Mouse (Mus musculus): ENCODE measurements around the gene Olfr948. TPM values are rescaled to one million over a fixed set of nuclear protein-coding genes. Genes with fewer than 3 reads are reported as not detected.

Olfr948 gene
- polyA plus RNA-seq (2015; fragmentation: Nextera tagmentation; extraction: Ambion mirVana) = not detected in 2 replicates

DNA sequence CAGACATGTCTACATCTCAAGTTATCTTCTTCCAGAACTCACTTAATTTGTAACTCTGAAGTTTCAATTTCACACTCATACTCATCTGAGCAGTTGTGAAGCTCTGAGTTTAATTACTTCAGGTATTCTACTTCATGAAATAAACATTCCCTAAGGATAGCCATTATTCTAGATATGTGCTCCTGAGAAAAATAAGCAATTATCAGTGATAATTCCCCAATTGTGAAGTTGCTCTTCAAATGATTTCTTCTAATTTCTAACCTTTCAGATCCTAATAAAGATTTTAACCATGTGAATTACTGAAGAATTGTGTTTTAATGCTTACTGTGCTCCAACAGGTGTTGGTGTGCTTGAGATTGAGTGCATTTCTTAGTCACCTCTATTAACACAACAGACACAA is at the start of gene Olfr948:
TSS of gene Olfr948 (minus strand) at position 101 of the 400 bp plus-strand sequence.
- H3K9me3 ChIP-seq (ENCODE audit: control insufficient read depth, low read length) = no peaks in the 10 kb centered on the region
- no peak within 1 kb of the TSS for H3K4me2 ChIP-seq (ENCODE audit: low read length)
- no peak within 1 kb of the TSS for H3K27ac ChIP-seq (ENCODE audit: low read depth, low read length)
- no peaks in the 10 kb centered on the region for H3K36me3 ChIP-seq (ENCODE audit: control insufficient read depth, insufficient read depth, low read length)
- no peaks in the 10 kb centered on the region for H3K27me3 ChIP-seq (replicated peaks; ENCODE audit: control insufficient read depth, insufficient read depth, low read length)
- no peaks in the 10 kb centered on the region for H3K4me1 ChIP-seq (ENCODE audit: control insufficient read depth, insufficient read depth, low read depth, low read length)
- H3K4me3 ChIP-seq (ENCODE audit: low read length) = no peak within 1 kb of the TSS
- no peak for ATAC-seq
- H3K9ac ChIP-seq (ENCODE audit: low read depth, low read length) = no peak within 1 kb of the TSS

DNA sequence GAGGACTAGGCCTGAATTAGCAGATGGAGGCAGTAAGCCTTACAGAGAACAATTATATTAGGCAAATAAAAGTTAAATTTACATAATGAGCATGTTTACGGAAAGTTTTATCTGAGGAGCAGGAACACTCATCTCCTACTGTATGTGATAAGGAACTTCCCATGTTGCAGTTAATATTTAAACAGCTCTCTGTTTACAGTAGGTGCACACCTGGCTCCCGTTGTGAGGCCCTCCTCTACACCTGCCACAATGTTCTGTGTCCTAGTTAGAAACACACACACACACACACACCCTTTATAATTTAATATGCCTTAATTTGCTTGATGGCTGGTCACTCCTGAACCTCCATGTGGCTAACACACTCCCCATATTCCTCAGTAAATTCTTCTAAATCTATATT is 38.7 kb downstream of the Olfr948 start:
- Histone ChIP-seq H3K4me1 (ENCODE audit: control insufficient read depth, insufficient read depth, low read depth, low read length) (no peaks in the 10 kb centered on the region), H3K9ac (ENCODE audit: low read depth, low read length) (no peak overlapping the region), H3K27ac (ENCODE audit: low read depth, low read length) (no peak overlapping the region), H3K4me3 (ENCODE audit: low read length) (no peak overlapping the region), H3K4me2 (ENCODE audit: low read length) (no peak overlapping the region), H3K27me3 (replicated peaks; ENCODE audit: control insufficient read depth, insufficient read depth, low read length) (no peaks in the 10 kb centered on the region), H3K36me3 (ENCODE audit: control insufficient read depth, insufficient read depth, low read length) (no peaks in the 10 kb centered on the region), H3K9me3 (ENCODE audit: control insufficient read depth, low read length) (no peaks in the 10 kb centered on the region)
- no peak for ATAC-seq
- 83% methylated on average over 2 of the region's 2 CpGs for WGBS

DNA sequence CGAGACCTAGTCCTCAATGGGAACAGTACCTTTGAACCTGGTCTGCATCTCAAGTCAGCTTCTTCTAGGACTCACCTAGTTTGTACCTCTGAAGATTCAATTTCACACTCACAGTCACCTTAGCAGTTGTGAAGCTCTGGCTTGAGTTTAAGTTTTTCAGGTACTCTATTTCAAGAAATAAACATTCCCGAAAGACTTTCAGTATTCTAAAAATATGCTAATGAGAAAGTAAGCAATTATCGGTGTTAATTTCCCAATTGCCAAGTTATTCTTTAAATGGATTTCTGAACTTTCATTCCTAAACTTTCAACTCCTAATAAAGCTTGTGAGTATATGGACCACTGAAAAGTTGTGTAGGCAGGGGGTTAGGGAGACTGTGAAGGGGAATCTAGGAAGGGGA is 49.1 kb downstream of the Olfr948 start, which contains the start of gene Olfr945:
TSS of gene Olfr945 (minus strand) at position 101 of the 400 bp plus-strand sequence.
- no peak within 1 kb of the TSS for H3K4me2 ChIP-seq (ENCODE audit: low read length)
- H3K36me3 ChIP-seq (ENCODE audit: control insufficient read depth, insufficient read depth, low read length) = no peaks in the 10 kb centered on the region
- no peak for ATAC-seq
- H3K4me3 ChIP-seq (ENCODE audit: low read length) = no peak within 1 kb of the TSS
- no peak within 1 kb of the TSS for H3K27ac ChIP-seq (ENCODE audit: low read depth, low read length)
- 86% methylated on average over 3 of the region's 3 CpGs for WGBS
- no peak within 1 kb of the TSS for H3K9ac ChIP-seq (ENCODE audit: low read depth, low read length)
- no peaks in the 10 kb centered on the region for H3K27me3 ChIP-seq (replicated peaks; ENCODE audit: control insufficient read depth, insufficient read depth, low read length)
- no peaks in the 10 kb centered on the region for H3K4me1 ChIP-seq (ENCODE audit: control insufficient read depth, insufficient read depth, low read depth, low read length)
- H3K9me3 ChIP-seq (ENCODE audit: control insufficient read depth, low read length) = no peaks in the 10 kb centered on the region

Other genes with a start within 250 kb of the Olfr948 start
- not detected in 2 replicates for gene Olfr938, start 247.2 kb downstream of the Olfr948 start, polyA plus RNA-seq (2015; fragmentation: Nextera tagmentation; extraction: Ambion mirVana)
- not detected in 2 replicates for gene Olfr27, start 197.9 kb downstream of the Olfr948 start, polyA plus RNA-seq (2015; fragmentation: Nextera tagmentation; extraction: Ambion mirVana)
- gene Olfr943, start 159.7 kb downstream of the Olfr948 start, polyA plus RNA-seq (2015; fragmentation: Nextera tagmentation; extraction: Ambion mirVana) = not detected in 2 replicates
- gene Olfr944, start 124.1 kb downstream of the Olfr948 start, polyA plus RNA-seq (2015; fragmentation: Nextera tagmentation; extraction: Ambion mirVana) = not detected in 2 replicates
- gene Olfr1537, start 76.1 kb downstream of the Olfr948 start, polyA plus RNA-seq (2015; fragmentation: Nextera tagmentation; extraction: Ambion mirVana) = not detected in 2 replicates
- gene Olfr945, start 49.2 kb downstream of the Olfr948 start, polyA plus RNA-seq (2015; fragmentation: Nextera tagmentation; extraction: Ambion mirVana) = not detected in 2 replicates
- not detected in 2 replicates for gene Olfr951, start 61.4 kb upstream of the Olfr948 start, polyA plus RNA-seq (2015; fragmentation: Nextera tagmentation; extraction: Ambion mirVana)
- not detected in 2 replicates for gene Olfr952, start 101.1 kb upstream of the Olfr948 start, polyA plus RNA-seq (2015; fragmentation: Nextera tagmentation; extraction: Ambion mirVana)
- gene Olfr954, start 130.7 kb upstream of the Olfr948 start, polyA plus RNA-seq (2015; fragmentation: Nextera tagmentation; extraction: Ambion mirVana) = not detected in 2 replicates
- gene Olfr955, start 145.9 kb upstream of the Olfr948 start, polyA plus RNA-seq (2015; fragmentation: Nextera tagmentation; extraction: Ambion mirVana) = not detected in 2 replicates
- not detected in 2 replicates for gene Olfr44, start 167.9 kb upstream of the Olfr948 start, polyA plus RNA-seq (2015; fragmentation: Nextera tagmentation; extraction: Ambion mirVana)
- not detected in 2 replicates for gene Olfr957, start 189.8 kb upstream of the Olfr948 start, polyA plus RNA-seq (2015; fragmentation: Nextera tagmentation; extraction: Ambion mirVana)
- not detected in 2 replicates for gene Olfr958, start 228.0 kb upstream of the Olfr948 start, polyA plus RNA-seq (2015; fragmentation: Nextera tagmentation; extraction: Ambion mirVana)
- not detected in 2 replicates for gene Olfr959, start 249.5 kb upstream of the Olfr948 start, polyA plus RNA-seq (2015; fragmentation: Nextera tagmentation; extraction: Ambion mirVana)